Mouse (Mus musculus) liver, postnatal 0 days (tissue): ENCODE data around the gene Itpr2.

Source experiments
- CTCF ChIP-seq: sonication (generic); IDR thresholded peaks from 2 replicates; pipeline ENCODE4 v1.5.1; 2016; ENCODE audit warnings: antibody characterized with exemption, low read depth
- EP300 ChIP-seq: IDR thresholded peaks from 2 replicates; pipeline ENCODE4 v1.6.1; 2016; ENCODE audit warnings: antibody characterized with exemption, low read depth, mild to moderate bottlenecking

- no peak for TF ChIP-seq CTCF
- TF ChIP-seq EP300 = no peak
These were observed 11.4 kb upstream of the Itpr2 start for GRCm38 (mm10) chr6:146513384-146513783.
